Mouse (Mus musculus) gastrocnemius, postnatal 4 days (tissue): ENCODE measurements around the gene Gm42420. TPM values are rescaled to one million over a fixed set of nuclear protein-coding genes. Genes with fewer than 3 reads are reported as not detected.
A peak's percentile ranks its signal among the peaks of the same experiment; 100 is the strongest.

ENCODE experiments used
- DNase-seq, 2 experiments: peaks; one replicate each; pipeline ENCODE4 v3.0.0; 2021 to 2022; ENCODE audit warnings: low spot score in 2 of 2, mixed read lengths in 2 of 2
- total RNA-seq, 2 experiments: library from RNA; stranded (reverse); gene quantifications; 2 replicates each; pipeline ENCODE4 v1.2.3; 2021

Gene Gm42420
- total RNA-seq, 2 experiments from 2014 or later, result not detected

GRCm38 (mm10) chr6:39573791-39574554, 11.6 kb upstream of the Gm42420 start, which contains the start of gene Adck2:
Gene Adck2, plus strand, starts transcription at chr6:39573873.
- DNase-seq, result peak; percentile 46 to 68

- peak in 1 of 2 experiments; percentile 20 for DNase-seq
Observed at GRCm38 (mm10) chr6:39574555-39574869, 11.0 kb upstream of the Gm42420 start.

- no peak for DNase-seq
Observed at GRCm38 (mm10) chr6:39574951-39575350, 10.6 kb upstream of the Gm42420 start.

GRCm38 (mm10) chr6:39579552-39579951, 6.0 kb upstream of the Gm42420 start:
- no peak for DNase-seq

GRCm38 (mm10) chr6:39580558-39580957, 5.0 kb upstream of the Gm42420 start:
- DNase-seq, result no peak

- DNase-seq, result no peak
Observed at GRCm38 (mm10) chr6:39581087-39581784, 4.3 kb upstream of the Gm42420 start.

GRCm38 (mm10) chr6:39591481-39591880, 5.9 kb downstream of the Gm42420 start:
- DNase-seq, result no peak

- peak; percentile 76 to 93 for DNase-seq
Observed at GRCm38 (mm10) chr6:39592401-39593214, 7.1 kb downstream of the Gm42420 start, which contains the start of gene Ndufb2. Gene Ndufb2, plus strand, starts transcription at chr6:39592574.

GRCm38 (mm10) chr6:39600851-39601250, 15.3 kb downstream of the Gm42420 start:
- DNase-seq, result no peak

GRCm38 (mm10) chr6:39601828-39602227, 16.3 kb downstream of the Gm42420 start:
- no peak for DNase-seq

- no peak for DNase-seq
Observed at GRCm38 (mm10) chr6:39604565-39604964, 19.0 kb downstream of the Gm42420 start.

- no peak for DNase-seq
Observed at GRCm38 (mm10) chr6:39606056-39606455, 20.5 kb downstream of the Gm42420 start.

- no peak for DNase-seq
Observed at GRCm38 (mm10) chr6:39606862-39607261, 21.3 kb downstream of the Gm42420 start.

- no peak for DNase-seq
Observed at GRCm38 (mm10) chr6:39607365-39607764, 21.8 kb downstream of the Gm42420 start.

- no peak for DNase-seq
Observed at GRCm38 (mm10) chr6:39610207-39610606, 24.7 kb downstream of the Gm42420 start.

GRCm38 (mm10) chr6:39611296-39611695, 25.7 kb downstream of the Gm42420 start:
- DNase-seq, result no peak

Other genes with a start within 250 kb of the Gm42420 start
- gene Slc37a3, start 208.1 kb upstream of the Gm42420 start, total RNA-seq, result 10 to 100 TPM; 36.9 to 39.4 TPM
- under 1 TPM in 1 of 2 experiments, not detected in 1; 0.22 TPM for gene Rab19, start 204.6 kb upstream of the Gm42420 start, total RNA-seq
- 10 to 100 TPM; 20.9 to 26.1 TPM for gene Mkrn1, start 165.3 kb upstream of the Gm42420 start, total RNA-seq
- 10 to 100 TPM; 32.5 to 34.9 TPM for gene Dennd2a, start 27.9 kb upstream of the Gm42420 start, total RNA-seq
- 10 to 100 TPM; 15.9 to 18.3 TPM for gene Adck2, start 11.9 kb upstream of the Gm42420 start, total RNA-seq
- 100 to 1,000 TPM; 194 to 203 TPM for gene Ndufb2, start 6.8 kb downstream of the Gm42420 start, total RNA-seq
- 10 to 100 TPM; 17.8 to 18.1 TPM for gene Braf, start 139.7 kb downstream of the Gm42420 start, total RNA-seq
- gene Mrps33, start 225.2 kb downstream of the Gm42420 start, total RNA-seq, result 10 to 100 TPM; 53.4 to 56.0 TPM